Mouse (Mus musculus) lung, adult 2 months (tissue): ENCODE results near the gene Ankrd33b. TPM values are rescaled to one million over a fixed set of nuclear protein-coding genes. Genes with fewer than 3 reads are reported as not detected.

Source experiments
- DNase-seq: peaks from one replicate; pipeline ENCODE4 v3.0.0; 2022
- H3K4me1 ChIP-seq: fragments of 200-500 bp; 2 replicates; pipeline ENCODE4 v1.6.1; 2011; ENCODE audit warnings: low read length; ENCODE audit not compliant: control insufficient read depth, insufficient read depth
- H3K4me3 ChIP-seq: fragments of 200-500 bp; replicated peaks from 2 replicates; pipeline ENCODE3; 2011; ENCODE audit warnings: low read depth, mild to moderate bottlenecking, control low read depth, low read length; ENCODE audit errors: extremely low read depth
- CTCF ChIP-seq: fragments of 200-500 bp; IDR thresholded peaks from 2 replicates; pipeline ENCODE4 v1.5.1; 2011; ENCODE audit warnings: mild to moderate bottlenecking, low read length, control low read depth; ENCODE audit not compliant: insufficient read depth
- POLR2A ChIP-seq: fragments of 200-500 bp; IDR thresholded peaks from 2 replicates; pipeline ENCODE4 v1.6.1; 2011; ENCODE audit warnings: low read depth, mild to moderate bottlenecking, control low read depth, low read length, borderline replicate concordance; ENCODE audit errors: extremely low read depth
- WGBS: fragments of 180-500 bp; shearing (Covaris S2); methylation state at CpG from one replicate; pipeline ENCODE4 v1.1.7; 2018; 5-methylcytosine and 5-hydroxymethylcytosine counted together
- polyA plus RNA-seq: library from polyadenylated mRNA; depleted of rRNA; stranded (reverse); fragments of >200 nt; gene quantifications from 2 replicates; pipeline ENCODE4 v1.2.3, GENCODE M21; 2012

The Ankrd33b gene
- polyA plus RNA-seq, 1 experiment = 42.2 TPM

DNA sequence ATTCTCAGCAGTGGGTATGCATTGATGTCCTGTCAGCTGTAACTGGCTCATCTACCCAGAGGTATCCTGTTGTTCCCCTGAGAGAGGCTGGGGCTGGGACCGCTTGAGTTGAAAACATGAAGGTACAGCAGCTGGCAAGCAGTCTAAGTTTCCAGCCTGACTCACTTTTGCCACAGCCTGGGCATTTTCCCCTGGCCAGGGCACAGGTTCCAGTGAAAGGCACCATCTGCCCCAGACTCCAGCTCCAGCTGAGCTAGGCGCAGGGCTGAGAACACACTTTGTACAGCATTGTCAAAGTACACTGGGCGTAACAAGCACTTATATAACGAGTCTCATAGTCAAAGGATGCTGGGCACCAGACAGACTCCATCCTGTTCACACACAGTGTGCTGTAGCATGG lies 113.6 kb downstream of the Ankrd33b start:
- DNase-seq = no peak
- Histone ChIP-seq H3K4me1 (no peaks in the 10 kb centered on the region), H3K4me3 (no peak overlapping the region)
- WGBS = 87% methylated on average over 4 of the region's 4 CpGs
- TF ChIP-seq CTCF (no peak), POLR2A (no peak)

- WGBS = 70% methylated on average over 8 of the region's 8 CpGs
- no peak for TF ChIP-seq POLR2A
- TF ChIP-seq CTCF = no peak
- no peaks in the 10 kb centered on the region for H3K4me1 ChIP-seq
- no peak overlapping the region for H3K4me3 ChIP-seq
- no peak for DNase-seq
These were observed 114.1 kb downstream of the Ankrd33b start for GRCm38 (mm10) chr15:31253380-31253779.

- no peak for TF ChIP-seq POLR2A
- TF ChIP-seq CTCF = no peak
- no peaks in the 10 kb centered on the region for H3K4me1 ChIP-seq
- H3K4me3 ChIP-seq = no peak overlapping the region
- DNase-seq = no peak
- 73% methylated on average over 16 of the region's 16 CpGs for WGBS
These were observed 114.8 kb downstream of the Ankrd33b start for GRCm38 (mm10) chr15:31252590-31253311.

- 86% methylated on average over 6 of the region's 6 CpGs for WGBS
- no peak for TF ChIP-seq CTCF
- TF ChIP-seq POLR2A = no peak
- Histone ChIP-seq H3K4me3 (no peak overlapping the region), H3K4me1 (peaks cover 4% of the 10 kb centered on the region; the same call in 1 of the 2 replicates)
- DNase-seq = no peak
These were observed 116.3 kb downstream of the Ankrd33b start for GRCm38 (mm10) chr15:31251189-31251588.

DNA sequence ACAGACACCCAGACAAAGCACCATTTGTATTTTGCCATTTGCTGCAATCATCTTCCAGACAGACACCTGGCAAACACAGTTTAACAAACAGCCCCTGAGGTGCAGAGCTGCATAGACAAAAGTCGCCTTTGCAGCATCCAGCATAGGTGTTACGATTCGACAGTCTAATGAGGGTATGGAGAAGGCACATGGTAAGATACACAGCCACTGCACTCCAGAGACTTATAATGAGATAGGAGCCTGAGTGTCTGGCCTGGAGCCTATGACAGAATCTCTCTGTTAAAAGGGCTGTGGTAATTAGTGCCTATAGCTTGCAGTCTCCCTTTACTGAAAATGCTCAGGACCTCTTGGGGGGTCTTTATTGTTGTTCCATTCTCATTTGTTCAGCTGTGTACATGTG lies 116.8 kb downstream of the Ankrd33b start:
- TF ChIP-seq POLR2A (no peak), CTCF (no peak)
- H3K4me1 ChIP-seq = peaks cover 6% of the 10 kb centered on the region; the same call in 1 of the 2 replicates
- 94% methylated on average over 3 of the region's 3 CpGs for WGBS
- DNase-seq = no peak
- H3K4me3 ChIP-seq = no peak overlapping the region

GRCm38 (mm10) chr15:31250027-31250426 lies 117.5 kb downstream of the Ankrd33b start:
- H3K4me1 ChIP-seq = peaks cover 6% of the 10 kb centered on the region; the same call in 1 of the 2 replicates
- WGBS = 57% methylated on average over 2 of the region's 2 CpGs
- TF ChIP-seq POLR2A = no peak
- no peak for TF ChIP-seq CTCF
- no peak for DNase-seq
- no peak overlapping the region for H3K4me3 ChIP-seq

DNA sequence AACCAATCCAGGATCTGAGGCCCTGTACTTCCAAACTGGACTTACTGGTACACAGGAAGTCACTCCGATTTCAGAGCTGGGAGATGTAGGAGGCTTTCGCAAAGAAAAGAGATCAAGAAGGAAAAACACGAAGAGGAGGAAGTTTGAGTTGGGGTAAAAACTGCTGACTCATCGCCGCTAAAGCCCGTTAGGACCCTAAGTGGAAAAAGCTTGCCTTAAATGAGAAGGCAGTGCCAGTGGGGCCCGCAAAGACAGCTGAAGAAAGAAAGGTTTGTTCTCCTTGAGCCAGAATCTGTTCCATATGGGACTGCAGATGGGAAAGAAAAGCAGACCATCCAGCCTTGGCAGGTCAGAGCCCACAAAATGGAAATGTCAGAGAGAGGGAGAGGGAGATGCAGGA lies 118.6 kb downstream of the Ankrd33b start:
- 66% methylated on average over 7 of the region's 7 CpGs for WGBS
- Histone ChIP-seq H3K4me3 (no peak overlapping the region), H3K4me1 (peaks cover 6% of the 10 kb centered on the region; the same call in 1 of the 2 replicates)
- DNase-seq = no peak
- TF ChIP-seq CTCF (no peak), POLR2A (no peak)

- TF ChIP-seq CTCF = no peak
- no peak for TF ChIP-seq POLR2A
- Histone ChIP-seq H3K4me3 (no peak overlapping the region), H3K4me1 (peaks cover 6% of the 10 kb centered on the region)
- no peak for DNase-seq
- WGBS = 73% methylated on average over 9 of the region's 9 CpGs
These were observed 120.5 kb downstream of the Ankrd33b start for GRCm38 (mm10) chr15:31247035-31247434.

GRCm38 (mm10) chr15:31245934-31246333 lies 121.6 kb downstream of the Ankrd33b start:
- TF ChIP-seq POLR2A (no peak), CTCF (no peak)
- Histone ChIP-seq H3K4me3 (no peak overlapping the region), H3K4me1 (peaks cover 6% of the 10 kb centered on the region)
- no peak for DNase-seq
- 60% methylated on average over 9 of the region's 9 CpGs for WGBS
